Mouse (Mus musculus): ENCODE measurements at regions not wholly inside any gene's neighbourhood (a gene's known extent, or its start where the extent isn't known, plus 50 kb on each side); places are given as distances from the start of the nearest gene placed in this dataset.

DNA sequence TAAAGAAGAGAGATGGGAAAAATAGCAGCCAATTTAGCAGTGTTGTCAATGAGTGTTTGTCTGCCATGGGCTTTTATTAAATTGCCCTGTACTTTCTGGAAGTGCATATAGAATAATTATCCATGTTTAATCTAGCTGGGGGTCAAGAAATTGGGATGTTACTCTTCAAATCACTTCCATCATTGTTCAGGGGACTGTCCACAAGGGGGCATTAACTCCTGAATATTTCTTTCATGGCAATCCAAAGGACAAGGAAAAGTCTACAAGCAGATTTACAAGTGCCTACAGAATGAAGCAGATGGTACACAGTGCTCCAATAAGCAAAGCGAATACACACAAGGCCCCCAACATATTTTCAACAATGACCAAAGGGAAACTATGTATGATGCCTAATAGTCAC lies 501.7 kb downstream of the Phex start:
- Histone ChIP-seq H3K27ac (no peak overlapping the region), H3K27me3 (no peaks in the 10 kb centered on the region), H3K9ac (no peak overlapping the region), H3K4me1 (no peaks in the 10 kb centered on the region), H3K36me3 (no peaks in the 10 kb centered on the region), H3K4me3 (replicated peaks) (no peak overlapping the region), H3K4me2 (no peak overlapping the region), H3K9me3 (replicated peaks) (no peaks in the 10 kb centered on the region)
- no peak for ATAC-seq (replicated peaks; ENCODE audit: low FRiP score)
- 77% methylated on average over 1 of the region's 1 CpGs for WGBS
